In genomic region chr1:46894281-46894842, GRCm38 (mm10) we compare ENCODE assay signal across 8 mouse cellular contexts. TPM values are rescaled to one million over a fixed set of nuclear protein-coding genes. Genes with fewer than 3 reads are reported as not detected.
DNase-seq lines count a peak whose midpoint lies in the region; TF ChIP-seq lines count a peak whose summit lies in the region.
"Had no signal": no experiment of that assay in that cellular context is flagged by ENCODE, and none has a peak within 500 bp of the region (broad histone marks: within the 10 kb centered on the region; RNA-seq: fewer than 3 reads in every experiment).

No protein-coding gene starts in this region.

- TF ChIP-seq POLR2A in spleen, adult 2 months (IDR thresholded peaks at IDR 0.05; ENCODE audit: low read depth, low read length): no peak
- no peak for TF ChIP-seq POLR2A in bone marrow macrophage, adult 2 months (IDR thresholded peaks at IDR 0.05; ENCODE audit: borderline replicate concordance, low read depth, low read length)

- WGBS in spleen, adult 2 months: 16% methylated on average over 7 of the region's 7 CpGs

- TF ChIP-seq CTCF in spleen, adult 2 months (IDR thresholded peaks at IDR 0.05; ENCODE audit: extremely low read depth, insufficient read depth, insufficient read length, insufficient replicate concordance): no peak
- TF ChIP-seq CTCF in bone marrow macrophage, adult 2 months (IDR thresholded peaks at IDR 0.05; ENCODE audit: low read depth, low read length): no peak

- H3K36me3 ChIP-seq in spleen, adult 2 months (ENCODE audit: control insufficient read depth, insufficient read depth, low read length): no peaks in the 10 kb centered on the region

- peak overlapping the region; percentile 83 for H3K27ac ChIP-seq in spleen, adult 2 months (ENCODE audit: insufficient read depth, low read length)
- H3K27ac ChIP-seq in bone marrow macrophage, adult 2 months (ENCODE audit: insufficient read depth, low read depth, low read length): peak overlapping the region; percentile 66

- DNase-seq in spleen, adult 2 months (ENCODE audit: low read depth in 1 of 2, low spot score in 2 of 2): peak; percentile 28 to 56
- no peak for DNase-seq in spleen, adult 12 weeks (ENCODE audit: low spot score)
- DNase-seq in lung, postnatal 36 days: peak; percentile 37
- DNase-seq in urinary bladder, postnatal 36 days (ENCODE audit: low spot score in 2 of 2): no peak
- DNase-seq in testis, postnatal 14 days (ENCODE audit: low spot score): no peak
- no peak for DNase-seq in right cerebral cortex, postnatal 25 days
- DNase-seq: adrenal gland, adult 2 months had no signal

- H3K4me3 ChIP-seq in spleen, adult 2 months (ENCODE audit: extremely low read depth, insufficient read depth, insufficient read length): peak overlapping the region; percentile 34; the same call in 1 of the 2 replicates
- peak overlapping the region; percentile 32; the same call in 1 of the 2 replicates for H3K4me3 ChIP-seq in bone marrow macrophage, adult 2 months (ENCODE audit: insufficient read depth, low read length)

- H3K27me3 ChIP-seq in spleen, adult 2 months (ENCODE audit: control insufficient read depth, insufficient read depth, low read length): no peaks in the 10 kb centered on the region

- H3K4me1 ChIP-seq in spleen, adult 2 months (ENCODE audit: control insufficient read depth, insufficient read depth, insufficient read length): peaks cover 4% of the 10 kb centered on the region; the same call in 1 of the 2 replicates
- H3K4me1 ChIP-seq in bone marrow macrophage, adult 2 months (ENCODE audit: control insufficient read depth, insufficient read depth, low read length): peaks cover 12% of the 10 kb centered on the region

RNA-seq across cellular contexts. Expression of gene Slc39a10, which starts 1.7 kb away (rescaled TPM):
- polyA plus RNA-seq in spleen, adult 2 months (2012; rRNA removed): 3.1 and 3.8 TPM in 2 replicates
- polyA plus RNA-seq in bone marrow macrophage, adult 2 months (2012; ENCODE audit: insufficient read depth, insufficient read length, missing spikeins): 13.8 and 15.4 TPM in 2 replicates

Comparison
In these comparisons a context has a peak if more than half of its experiments do, and no peak if none do; other contexts are left out.
1. DNase-seq: peak in spleen, adult 2 months (2 of 2) and lung, postnatal 36 days (single experiment); none in spleen, adult 12 weeks (single experiment), urinary bladder, postnatal 36 days (0 of 2), testis, postnatal 14 days (single experiment) and right cerebral cortex, postnatal 25 days (single experiment).